ENCODE assay signal across 30 mouse cellular contexts in the genomic region with DNA sequence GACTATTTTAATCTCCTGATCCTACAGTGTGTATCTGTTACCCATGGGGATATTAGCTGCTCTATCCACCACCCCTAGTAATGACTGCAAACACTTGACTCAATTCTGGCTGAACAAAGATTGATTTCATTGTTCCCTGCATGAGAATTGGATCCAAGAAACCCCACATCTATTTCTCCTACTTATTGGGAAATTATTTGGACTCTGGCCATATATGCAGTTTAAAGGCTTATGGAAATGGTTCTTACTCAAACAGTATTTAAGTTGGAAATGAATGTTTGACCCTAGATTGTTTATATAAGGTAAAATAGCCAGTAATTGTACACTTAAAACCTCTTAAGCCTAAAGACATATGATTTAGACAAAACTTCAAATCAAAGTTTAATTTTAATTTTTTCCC.
A peak's percentile ranks its signal among the peaks of the same experiment; 100 is the strongest.
DNase-seq lines count a peak whose midpoint lies in the region; ATAC-seq and TF ChIP-seq lines count a peak whose summit lies in the region.
"Had no signal": no experiment of that assay in that cellular context is flagged by ENCODE, and none has a peak within 500 bp of the region (broad histone marks: within the 10 kb centered on the region; RNA-seq: fewer than 3 reads in every experiment).

No protein-coding gene starts in this region.

- no peaks in the 10 kb centered on the region for H3K27me3 ChIP-seq in limb, embryonic 13.5 days
- H3K27me3 ChIP-seq in limb, embryonic 10.5 days (ENCODE audit: low read depth, poor library complexity, severe bottlenecking): no peaks in the 10 kb centered on the region
- no peaks in the 10 kb centered on the region for H3K27me3 ChIP-seq in C2C12 (ENCODE audit: control insufficient read depth, insufficient read depth, insufficient read length)
- H3K27me3 ChIP-seq in limb, embryonic 14.5 days (ENCODE audit: control insufficient read depth, insufficient read depth, low read length): no peaks in the 10 kb centered on the region
- no peaks in the 10 kb centered on the region for H3K27me3 ChIP-seq in midbrain, embryonic 15.5 days (replicated peaks)
- H3K27me3 ChIP-seq: embryonic facial prominence, embryonic 12.5 days; forebrain, embryonic 13.5 days; heart, embryonic 13.5 days had no signal

- peak overlapping the region; percentile 11; the same call in 1 of the 2 replicates for H3K27ac ChIP-seq in limb, embryonic 13.5 days
- H3K27ac ChIP-seq in limb, embryonic 10.5 days: no peak overlapping the region
- no peak overlapping the region for H3K27ac ChIP-seq in limb, embryonic 14.5 days (replicated peaks; ENCODE audit: low read depth, low read length)
- no peak overlapping the region for H3K27ac ChIP-seq in midbrain, embryonic 15.5 days
- H3K27ac ChIP-seq: embryonic facial prominence, embryonic 12.5 days; forebrain, embryonic 10.5 days; forebrain, embryonic 13.5 days; gastrocnemius, adult 2 months; heart, adult 2 months; heart, embryonic 10.5 days; heart, embryonic 13.5 days; hindbrain, embryonic 14.5 days; hindbrain, postnatal 0 days had no signal

- no peak overlapping the region for H3K9ac ChIP-seq in limb, embryonic 13.5 days
- H3K9ac ChIP-seq in limb, embryonic 14.5 days (ENCODE audit: low read depth, low read length, severe bottlenecking): no peak overlapping the region
- no peak overlapping the region for H3K9ac ChIP-seq in midbrain, embryonic 15.5 days
- H3K9ac ChIP-seq: embryonic facial prominence, embryonic 12.5 days; forebrain, embryonic 13.5 days; heart, embryonic 13.5 days; hindbrain, embryonic 14.5 days had no signal

- H3ac ChIP-seq in C2C12 (ENCODE audit: control insufficient read depth, insufficient read length, low read depth): no peak overlapping the region

- H3K36me3 ChIP-seq in limb, embryonic 13.5 days: no peaks in the 10 kb centered on the region
- H3K36me3 ChIP-seq in limb, embryonic 10.5 days: no peaks in the 10 kb centered on the region
- peaks cover 4% of the 10 kb centered on the region for H3K36me3 ChIP-seq in C2C12 (ENCODE audit: control insufficient read depth, insufficient read depth)
- H3K36me3 ChIP-seq in limb, embryonic 14.5 days (ENCODE audit: control insufficient read depth, insufficient read depth, low read length): no peaks in the 10 kb centered on the region
- no peaks in the 10 kb centered on the region for H3K36me3 ChIP-seq in midbrain, embryonic 15.5 days (replicated peaks)
- H3K36me3 ChIP-seq: embryonic facial prominence, embryonic 12.5 days; forebrain, embryonic 10.5 days; heart, embryonic 10.5 days; heart, embryonic 13.5 days had no signal

- H3K79me3 ChIP-seq in C2C12 (ENCODE audit: low read depth): peaks cover 4% of the 10 kb centered on the region

- ATAC-seq in limb, embryonic 13.5 days (ENCODE audit: low FRiP score, low read depth): no peak
- ATAC-seq in limb, embryonic 14.5 days (ENCODE audit: low FRiP score, low read depth): no peak
- no peak for ATAC-seq in midbrain, embryonic 15.5 days (replicated peaks)
- ATAC-seq: activated CD4-positive, CD25-positive, alpha-beta regulatory T cell, adult 4 months; CD4-positive, CD25-positive, alpha-beta regulatory T cell, adult 4 months; forebrain, embryonic 13.5 days; forebrain, embryonic 16.5 days; hindbrain, postnatal 0 days; inflammation-experienced regulatory T-cells, adult 6 months had no signal

- H3K9me3 ChIP-seq in limb, embryonic 13.5 days: no peaks in the 10 kb centered on the region
- H3K9me3 ChIP-seq in limb, embryonic 10.5 days (replicated peaks): no peaks in the 10 kb centered on the region
- no peaks in the 10 kb centered on the region for H3K9me3 ChIP-seq in limb, embryonic 14.5 days (ENCODE audit: control insufficient read depth, low read length)
- no peaks in the 10 kb centered on the region for H3K9me3 ChIP-seq in midbrain, embryonic 15.5 days
- H3K9me3 ChIP-seq: embryonic facial prominence, embryonic 12.5 days; forebrain, embryonic 10.5 days; forebrain, embryonic 13.5 days; heart, embryonic 10.5 days; heart, embryonic 13.5 days had no signal

- no peak for TF ChIP-seq CTCF in C2C12 (IDR thresholded peaks at IDR 0.05; ENCODE audit: control insufficient read depth, insufficient read depth, insufficient read length)

- no peak overlapping the region for H3K4me3 ChIP-seq in limb, embryonic 13.5 days
- no peak overlapping the region for H3K4me3 ChIP-seq in limb, embryonic 10.5 days
- no peak overlapping the region for H3K4me3 ChIP-seq in C2C12 (ENCODE audit: insufficient read depth, poor library complexity, severe bottlenecking)
- no peak overlapping the region for H3K4me3 ChIP-seq in limb, embryonic 14.5 days (replicated peaks; ENCODE audit: low read length)
- H3K4me3 ChIP-seq in midbrain, embryonic 15.5 days: no peak overlapping the region
- H3K4me3 ChIP-seq: embryonic facial prominence, embryonic 12.5 days; erythroblast, embryonic 14.5 days; forebrain, embryonic 10.5 days; forebrain, embryonic 13.5 days; gastrocnemius, adult 2 months; heart, adult 2 months; heart, embryonic 10.5 days; heart, embryonic 13.5 days had no signal

- no peak for DNase-seq in limb, embryonic 10.5 days (ENCODE audit: low spot score)
- DNase-seq in adipocyte (ENCODE audit: low spot score): peak; percentile 18
- DNase-seq in limb, embryonic 14.5 days (ENCODE audit: low spot score): peak; percentile 41
- DNase-seq in right cerebral cortex, adult 2 months (ENCODE audit: low spot score in 2 of 2): no peak
- DNase-seq: adrenal gland, postnatal 10 days; adrenal gland, postnatal 36 days; B cell, adult 2 months; cerebellum, adult 18-20 months; cerebellum, adult 9-10 months; cerebellum, postnatal 14 days; gastrocnemius, adult 2 months; gastrocnemius, postnatal 14 days; heart, adult 2 months; heart, postnatal 14 days; heart, postnatal 4 days had no signal

- no peak for TF ChIP-seq POLR2A in limb, embryonic 14.5 days (IDR thresholded peaks at IDR 0.05; ENCODE audit: borderline replicate concordance, extremely low read depth, insufficient read depth, insufficient read length)

- H3K4me1 ChIP-seq in limb, embryonic 13.5 days: peaks cover 25% of the 10 kb centered on the region
- H3K4me1 ChIP-seq in limb, embryonic 10.5 days: peaks cover 8% of the 10 kb centered on the region; the same call in 1 of the 2 replicates
- H3K4me1 ChIP-seq in limb, embryonic 14.5 days (ENCODE audit: control insufficient read depth, insufficient read depth, low read length): peaks cover 22% of the 10 kb centered on the region
- H3K4me1 ChIP-seq in midbrain, embryonic 15.5 days: no peaks in the 10 kb centered on the region
- H3K4me1 ChIP-seq: forebrain, embryonic 10.5 days; forebrain, embryonic 13.5 days; heart, embryonic 10.5 days; heart, embryonic 13.5 days had no signal

- H3K4me2 ChIP-seq in limb, embryonic 13.5 days (replicated peaks): no peak overlapping the region
- H3K4me2 ChIP-seq in limb, embryonic 14.5 days (replicated peaks; ENCODE audit: low read depth, low read length, severe bottlenecking): no peak overlapping the region
- no peak overlapping the region for H3K4me2 ChIP-seq in midbrain, embryonic 15.5 days
- H3K4me2 ChIP-seq: embryonic facial prominence, embryonic 12.5 days; forebrain, embryonic 13.5 days; heart, embryonic 13.5 days; hindbrain, embryonic 14.5 days had no signal

- no peaks in the 10 kb centered on the region for H3K79me2 ChIP-seq in C2C12 (ENCODE audit: control insufficient read depth, insufficient read depth)

TF ChIP-seq in C2C12, 6 proteins besides CTCF, POLR2A, EP300 and RAD21:
- TF ChIP-seq FOSL1 (IDR thresholded peaks at IDR 0.05; ENCODE audit: insufficient read depth, low read length, poor library complexity, severe bottlenecking): no peak
- no peak for TF ChIP-seq USF1 (IDR thresholded peaks at IDR 0.05; ENCODE audit: low read depth)
- TF ChIP-seq MYOG (IDR thresholded peaks at IDR 0.05; ENCODE audit: control insufficient read depth, extremely low read depth, insufficient read length): no peak
- peak; percentile 5 for TF ChIP-seq CEBPB (IDR thresholded peaks at IDR 0.05; ENCODE audit: low read depth)
- TF ChIP-seq MYOD1 (IDR thresholded peaks at IDR 0.05; ENCODE audit: control insufficient read depth, insufficient read length, low read depth): no peak
- no peak for TF ChIP-seq MAX (IDR thresholded peaks at IDR 0.05)

Comparison
In these comparisons a context has a peak if more than half of its experiments do, and no peak if none do; other contexts are left out.
1. DNase-seq: peak in adipocyte (single experiment) and limb, embryonic 14.5 days (single experiment); none in limb, embryonic 10.5 days (single experiment) and right cerebral cortex, adult 2 months (0 of 2).